Mouse (Mus musculus) MEL (cell line): Measurements from ENCODE around the gene Iqschfp. TPM values are rescaled to one million over a fixed set of nuclear protein-coding genes. Genes with fewer than 3 reads are reported as not detected.

ENCODE experiments used
- DNase-seq: peaks from one replicate; pipeline ENCODE4 v3.0.0; 2011; ENCODE audit warnings: low read depth, low spot score
- H3K27ac ChIP-seq: 2 replicates; pipeline ENCODE4 v1.5.1; 2012; ENCODE audit warnings: low read depth, mild to moderate bottlenecking, control low read depth, low read length, moderate library complexity; ENCODE audit not compliant: control insufficient read depth
- H3K27me3 ChIP-seq, 2 experiments: fragments of 150-350 bp in 1 of 2; sonication (generic) in 1 of 2; 2 replicates each; pipeline ENCODE4 v1.6.1; 2012; ENCODE audit warnings: low read length in 2 of 2, mild to moderate bottlenecking in 2 of 2, improper control_type of control experiment in 1 of 2, moderate library complexity in 1 of 2; ENCODE audit not compliant: insufficient read depth in 2 of 2, control insufficient read depth in 1 of 2
- H3K36me3 ChIP-seq, 2 experiments: 2 replicates each; pipeline ENCODE4 v1.6.1; 2012 to 2014; ENCODE audit warnings: low read length in 2 of 2, improper control_type of control experiment in 1 of 2, inconsistent platforms in 1 of 2, mild to moderate bottlenecking in 1 of 2; ENCODE audit not compliant: insufficient read depth in 2 of 2, control insufficient read depth in 1 of 2
- H3K4me1 ChIP-seq, 2 experiments: fragments of 150-350 bp in 1 of 2; sonication (generic) in 1 of 2; 2 replicates each; pipeline ENCODE4 v1.6.1; 2012; ENCODE audit warnings: low read length in 2 of 2, improper control_type of control experiment in 1 of 2, mild to moderate bottlenecking in 1 of 2; ENCODE audit not compliant: insufficient read depth in 2 of 2, control insufficient read depth in 1 of 2
- H3K4me3 ChIP-seq, 2 experiments: fragments of 150-350 bp in 1 of 2; sonication (generic) in 1 of 2; 2 replicates each; pipeline ENCODE4 v1.5.1; 2012; ENCODE audit warnings: low read depth in 2 of 2, low read length in 2 of 2, mild to moderate bottlenecking in 2 of 2, moderate library complexity in 2 of 2, control low read depth in 1 of 2, improper control_type of control experiment in 1 of 2; ENCODE audit not compliant: control insufficient read depth in 1 of 2, insufficient read depth in 1 of 2
- H3K79me2 ChIP-seq: 2 replicates; pipeline ENCODE4 v1.6.1; 2012; ENCODE audit warnings: mild to moderate bottlenecking, low read length, moderate library complexity; ENCODE audit not compliant: control insufficient read depth, poor library complexity, insufficient read depth
- H3K9ac ChIP-seq: 2 replicates; pipeline ENCODE4 v1.6.1; 2012; ENCODE audit warnings: low read depth, mild to moderate bottlenecking, control low read depth, low read length, moderate library complexity; ENCODE audit not compliant: control insufficient read depth, poor library complexity, severe bottlenecking
- H3K9me3 ChIP-seq: fragments of 150-350 bp; sonication (generic); replicated peaks from 2 replicates; pipeline ENCODE4 v1.6.1; 2012; ENCODE audit warnings: mild to moderate bottlenecking, low read length, improper control_type of control experiment, moderate library complexity; ENCODE audit not compliant: insufficient read depth
- BHLHE40 ChIP-seq: IDR thresholded peaks from 2 replicates; pipeline ENCODE4 v1.6.1; 2012; ENCODE audit warnings: low read depth, mild to moderate bottlenecking, inconsistent platforms, low read length, improper control_type of control experiment, borderline replicate concordance
- CHD1 ChIP-seq: IDR thresholded peaks from 2 replicates; pipeline ENCODE4 v1.6.1; 2012; ENCODE audit warnings: low read depth, mild to moderate bottlenecking, inconsistent platforms, low read length, improper control_type of control experiment
- CHD2 ChIP-seq: IDR thresholded peaks from 2 replicates; pipeline ENCODE4 v1.6.1; 2011; ENCODE audit warnings: low read length, improper control_type of control experiment
- CTCF ChIP-seq, 3 experiments: IDR thresholded peaks in 2 of 3; conservative IDR thresholded peaks in 1 of 3; 2 replicates each; pipeline ENCODE4 v1.5.1; 2011 to 2012; ENCODE audit warnings: low read length in 3 of 3, low read depth in 2 of 3, mild to moderate bottlenecking in 2 of 3, improper control_type of control experiment in 1 of 3, inconsistent platforms in 1 of 3, mixed read lengths in 1 of 3, moderate library complexity in 1 of 3; ENCODE audit not compliant: control insufficient read depth in 1 of 3, insufficient read depth in 1 of 3, poor library complexity in 1 of 3, severe bottlenecking in 1 of 3
- E2F4 ChIP-seq: IDR thresholded peaks from 2 replicates; pipeline ENCODE4 v1.6.1; 2011; ENCODE audit warnings: low read depth, low read length, improper control_type of control experiment, borderline replicate concordance
- ELF1 ChIP-seq: IDR thresholded peaks from 2 replicates; pipeline ENCODE4 v1.6.1; 2014; ENCODE audit warnings: low read depth, mild to moderate bottlenecking, inconsistent platforms, low read length, improper control_type of control experiment, moderate library complexity
- ETS1 ChIP-seq: IDR thresholded peaks from 2 replicates; pipeline ENCODE4 v1.6.1; 2012; ENCODE audit warnings: low read depth, mild to moderate bottlenecking, inconsistent platforms, low read length, improper control_type of control experiment, moderate library complexity
- GABPA ChIP-seq: IDR thresholded peaks from 2 replicates; pipeline ENCODE4 v1.6.1; 2012; ENCODE audit warnings: low read depth, mild to moderate bottlenecking, inconsistent platforms, low read length, improper control_type of control experiment, moderate library complexity
- GATA1 ChIP-seq: IDR thresholded peaks from 2 replicates; pipeline ENCODE4 v1.6.1; 2011; ENCODE audit warnings: low read depth, low read length, improper control_type of control experiment
- HCFC1 ChIP-seq: IDR thresholded peaks from 2 replicates; pipeline ENCODE4 v1.6.1; 2012; ENCODE audit warnings: low read depth, mild to moderate bottlenecking, inconsistent platforms, low read length, improper control_type of control experiment, moderate library complexity
- JUND ChIP-seq: IDR thresholded peaks from 2 replicates; pipeline ENCODE4 v1.6.1; 2011; ENCODE audit warnings: low read depth, mild to moderate bottlenecking, improper control_type of control experiment, low read length
- KAT2A ChIP-seq: conservative IDR thresholded peaks from 2 replicates; pipeline ENCODE4 v1.6.1; 2012; ENCODE audit warnings: low read depth, low read length, improper control_type of control experiment, inconsistent platforms
- MAX ChIP-seq: IDR thresholded peaks from 2 replicates; pipeline ENCODE4 v1.6.1; 2011; ENCODE audit warnings: low read length, improper control_type of control experiment
- MAZ ChIP-seq: IDR thresholded peaks from 2 replicates; pipeline ENCODE4 v1.6.1; 2012; ENCODE audit warnings: low read depth, mild to moderate bottlenecking, inconsistent platforms, low read length, improper control_type of control experiment
- MEF2A ChIP-seq: IDR thresholded peaks from 2 replicates; pipeline ENCODE4 v1.6.1; 2014; ENCODE audit warnings: low read depth, mild to moderate bottlenecking, inconsistent platforms, low read length, improper control_type of control experiment; ENCODE audit not compliant: poor library complexity, insufficient replicate concordance, severe bottlenecking; ENCODE audit errors: extremely low read depth
- MXI1 ChIP-seq: IDR thresholded peaks from 2 replicates; pipeline ENCODE4 v1.6.1; 2011; ENCODE audit warnings: mild to moderate bottlenecking, low read depth, low read length, improper control_type of control experiment
- MYB ChIP-seq: IDR thresholded peaks from 2 replicates; pipeline ENCODE4 v1.6.1; 2011; ENCODE audit warnings: mild to moderate bottlenecking, low read depth, low read length, improper control_type of control experiment
- MYC ChIP-seq: IDR thresholded peaks from 2 replicates; pipeline ENCODE4 v1.6.1; 2011; ENCODE audit warnings: low read depth, mild to moderate bottlenecking, low read length, improper control_type of control experiment, moderate library complexity
- NELFE ChIP-seq: IDR thresholded peaks from 2 replicates; pipeline ENCODE4 v1.6.1; 2011; ENCODE audit warnings: low read depth, low read length, improper control_type of control experiment
- NRF1 ChIP-seq: IDR thresholded peaks from 2 replicates; pipeline ENCODE4 v1.6.1; 2014; ENCODE audit warnings: low read depth, mild to moderate bottlenecking, inconsistent platforms, low read length, improper control_type of control experiment, moderate library complexity; ENCODE audit not compliant: poor library complexity, insufficient read depth, severe bottlenecking
- POLR2A ChIP-seq, 2 experiments: IDR thresholded peaks; 2 replicates each; pipeline ENCODE4 v1.6.1; 2011 to 2012; ENCODE audit warnings: low read length in 2 of 2, mild to moderate bottlenecking in 2 of 2, control low read depth in 1 of 2, improper control_type of control experiment in 1 of 2, low read depth in 1 of 2, moderate library complexity in 1 of 2; ENCODE audit not compliant: control insufficient read depth in 1 of 2, insufficient read depth in 1 of 2, poor library complexity in 1 of 2
- POLR2AphosphoS2 ChIP-seq: IDR thresholded peaks from 2 replicates; pipeline ENCODE4 v1.6.1; 2011; ENCODE audit warnings: low read length, improper control_type of control experiment
- POLR2AphosphoS5 ChIP-seq: IDR thresholded peaks from 2 replicates; pipeline ENCODE4 v1.6.1; 2012; ENCODE audit warnings: low read depth, borderline replicate concordance, mild to moderate bottlenecking, inconsistent platforms, low read length, moderate library complexity, mixed read lengths
- RAD21 ChIP-seq: IDR thresholded peaks from 2 replicates; pipeline ENCODE4 v1.6.1; 2011; ENCODE audit warnings: mild to moderate bottlenecking, low read depth, low read length, improper control_type of control experiment
- RCOR1 ChIP-seq: IDR thresholded peaks from 2 replicates; pipeline ENCODE4 v1.6.1; 2012; ENCODE audit warnings: low read depth, mild to moderate bottlenecking, inconsistent platforms, low read length, improper control_type of control experiment
- SIN3A ChIP-seq: IDR thresholded peaks from 2 replicates; pipeline ENCODE4 v1.6.1; 2012; ENCODE audit warnings: low read length, improper control_type of control experiment, inconsistent platforms
- SMC3 ChIP-seq: IDR thresholded peaks from 2 replicates; pipeline ENCODE4 v1.6.1; 2011; ENCODE audit warnings: low read depth, low read length, improper control_type of control experiment
- TAL1 ChIP-seq: IDR thresholded peaks from 2 replicates; pipeline ENCODE4 v1.6.1; 2012; ENCODE audit warnings: mild to moderate bottlenecking, inconsistent platforms, low read length, moderate library complexity, mixed read lengths
- TBP ChIP-seq: IDR thresholded peaks from 2 replicates; pipeline ENCODE4 v1.8.0; 2011; ENCODE audit warnings: low read depth, low read length, improper control_type of control experiment
- TCF12 ChIP-seq: IDR thresholded peaks from 2 replicates; pipeline ENCODE4 v1.6.1; 2014; ENCODE audit warnings: low read depth, mild to moderate bottlenecking, inconsistent platforms, low read length, improper control_type of control experiment, moderate library complexity
- UBTF ChIP-seq: IDR thresholded peaks from 2 replicates; pipeline ENCODE4 v1.6.1; 2012; ENCODE audit warnings: low read depth, mild to moderate bottlenecking, inconsistent platforms, low read length, improper control_type of control experiment, moderate library complexity, borderline replicate concordance; ENCODE audit not compliant: insufficient read depth
- USF1 ChIP-seq: IDR thresholded peaks from 2 replicates; pipeline ENCODE4 v1.6.1; 2014; ENCODE audit warnings: low read depth, mild to moderate bottlenecking, inconsistent platforms, low read length, improper control_type of control experiment, moderate library complexity
- USF2 ChIP-seq, 2 experiments: IDR thresholded peaks; 2 replicates each; pipeline ENCODE4 v1.6.1; 2011 to 2012; ENCODE audit warnings: improper control_type of control experiment in 2 of 2, low read length in 2 of 2, borderline replicate concordance in 1 of 2, inconsistent platforms in 1 of 2, low read depth in 1 of 2, mild to moderate bottlenecking in 1 of 2; ENCODE audit not compliant: insufficient read depth in 1 of 2
- ZC3H11A ChIP-seq: IDR thresholded peaks from 2 replicates; pipeline ENCODE4 v1.6.1; 2012; ENCODE audit warnings: low read depth, mild to moderate bottlenecking, inconsistent platforms, low read length, improper control_type of control experiment
- ZKSCAN1 ChIP-seq: IDR thresholded peaks from 2 replicates; pipeline ENCODE4 v1.6.1; 2012; ENCODE audit warnings: low read depth, mild to moderate bottlenecking, inconsistent platforms, low read length, improper control_type of control experiment, moderate library complexity
- ZMIZ1 ChIP-seq: IDR thresholded peaks from 2 replicates; pipeline ENCODE4 v1.6.1; 2012; ENCODE audit warnings: low read depth, mild to moderate bottlenecking, inconsistent platforms, low read length, improper control_type of control experiment, moderate library complexity
- ZNF384 ChIP-seq: IDR thresholded peaks from 2 replicates; pipeline ENCODE4 v1.6.1; 2012; ENCODE audit warnings: low read depth, mild to moderate bottlenecking, inconsistent platforms, low read length, improper control_type of control experiment
- polyA plus RNA-seq, 2 experiments: library from polyadenylated mRNA; stranded (reverse) in 1 of 2; unstranded in 1 of 2; fragments of >175 nt in 1 of 2; fragments of >200 nt in 1 of 2; gene quantifications; 2 replicates each; pipeline versions ENCODE4 v1.2.1 to v1.2.4; 2012; ENCODE audit warnings: low replicate concordance in 2 of 2, low read depth in 1 of 2; ENCODE audit not compliant: insufficient read length in 2 of 2, insufficient read depth in 1 of 2, missing spikeins in 1 of 2
- total RNA-seq: library from RNA; depleted of rRNA; stranded (reverse); fragments of 300-350 nt; gene quantifications from 2 replicates; pipeline ENCODE4 v1.2.3, GENCODE M21; 2012

Iqschfp gene
- total and polyA plus RNA-seq, 3 experiments: not detected

GRCm38 (mm10) chr3:68508629-68509028 is 616.6 kb downstream of the Iqschfp start:
- peak overlapping the region in 1 of 2 experiments; percentile 28; a peak in 1 of 4 replicates for H3K4me3 ChIP-seq
- H3K79me2 ChIP-seq: 0 out of 2 replicates have a peak, but pooled peaks cover 1% of the 10 kb centered on the region
- H3K27me3 ChIP-seq: no peaks in the 10 kb centered on the region
- peak overlapping the region; percentile 60 for H3K27ac ChIP-seq
- peaks cover 0 to 41% of the 10 kb centered on the region in 2 experiments; a peak in 3 of 4 replicates for H3K36me3 ChIP-seq
- DNase-seq: peak; percentile 83
- peaks cover 26 to 41% of the 10 kb centered on the region in 2 experiments for H3K4me1 ChIP-seq
- no peaks in the 10 kb centered on the region for H3K9me3 ChIP-seq
- H3K9ac ChIP-seq: peak overlapping the region; percentile 32
- TF ChIP-seq MEF2A: no peak
- no peak for TF ChIP-seq USF2 (IDR thresholded peaks at IDR 0.05; ENCODE audit: borderline replicate concordance in 1 of 2, insufficient read depth in 1 of 2, low read depth in 1 of 2, low read length in 2 of 2)
- no peak for TF ChIP-seq ZKSCAN1
- no peak for TF ChIP-seq UBTF
- no peak for TF ChIP-seq CHD1
- peak; percentile 62 for TF ChIP-seq RCOR1
- TF ChIP-seq NELFE: no peak
- TF ChIP-seq MAZ: no peak
- TF ChIP-seq KAT2A: no peak
- no peak for TF ChIP-seq ZMIZ1
- peak; percentile 98 for TF ChIP-seq ETS1
- TF ChIP-seq POLR2AphosphoS2: no peak
- TF ChIP-seq MXI1: peak; percentile 33; the same call in 1 of the 2 replicates
- TF ChIP-seq MYB: peak; percentile 78; the same call in 1 of the 2 replicates
- no peak for TF ChIP-seq NRF1
- peak; percentile 55; the same call in 1 of the 2 replicates for TF ChIP-seq TBP
- TF ChIP-seq BHLHE40: peak; percentile 6; the same call in 1 of the 2 replicates
- TF ChIP-seq SMC3: no peak
- TF ChIP-seq GABPA: no peak
- TF ChIP-seq JUND: no peak
- TF ChIP-seq CTCF (IDR thresholded peaks at IDR 0.05 in 2 of 3, conservative IDR thresholded peaks at IDR 0.05 in 1 of 3; ENCODE audit: control insufficient read depth in 1 of 3, insufficient read depth in 1 of 3, low read depth in 2 of 3, low read length in 3 of 3, poor library complexity in 1 of 3, severe bottlenecking in 1 of 3): no peak
- peak; percentile 70; the same call in 1 of the 2 replicates for TF ChIP-seq MYC
- no peak for TF ChIP-seq HCFC1
- TF ChIP-seq E2F4: no peak
- 0 out of 2 replicates have a peak, but pooled peaks have one; percentile 20 for TF ChIP-seq ELF1
- TF ChIP-seq TAL1: peak; percentile 36
- TF ChIP-seq TCF12: peak; percentile 49; the same call in 1 of the 2 replicates
- no peak for TF ChIP-seq ZC3H11A
- no peak for TF ChIP-seq USF1
- TF ChIP-seq GATA1: 0 out of 2 replicates have a peak, but pooled peaks have one; percentile 30
- no peak for TF ChIP-seq CHD2
- peak in 1 of 2 experiments; percentile 39; a peak in 1 of 4 replicates for TF ChIP-seq POLR2A (IDR thresholded peaks at IDR 0.05; ENCODE audit: control insufficient read depth in 1 of 2, insufficient read depth in 1 of 2, low read depth in 1 of 2, low read length in 2 of 2, poor library complexity in 1 of 2)
- TF ChIP-seq SIN3A: peak; percentile 72
- peak; percentile 63 for TF ChIP-seq MAX
- no peak for TF ChIP-seq POLR2AphosphoS5
- no peak for TF ChIP-seq RAD21
- TF ChIP-seq ZNF384: 0 out of 2 replicates have a peak, but pooled peaks have one; percentile 1
